Mouse (Mus musculus) neural tube, embryonic 13.5 days (tissue): Measurements from ENCODE around the gene Slc22a23. TPM values are rescaled to one million over a fixed set of nuclear protein-coding genes. Genes with fewer than 3 reads are reported as not detected.
A peak's percentile ranks its signal among the peaks of the same experiment; 100 is the strongest.

Experiments used
- ATAC-seq: fragments of 200-750 bp; cut with Nextera tagmentation; 2 replicates; pipeline ENCODE4 v1.8.0; 2017; ENCODE audit warnings: low read depth, mild to moderate bottlenecking, moderate TSS enrichment, moderate library complexity
- H3K27ac ChIP-seq: fragments of 300-500 bp; sonication (generic); replicated peaks from 2 replicates; pipeline ENCODE4 v1.5.1; 2015; ENCODE audit warnings: moderate library complexity, mild to moderate bottlenecking, inconsistent platforms
- H3K27me3 ChIP-seq: fragments of 300-500 bp; sonication (generic); 2 replicates; pipeline ENCODE4 v1.6.1; 2015; ENCODE audit warnings: mild to moderate bottlenecking, inconsistent platforms
- H3K36me3 ChIP-seq: fragments of 300-500 bp; sonication (generic); 2 replicates; pipeline ENCODE4 v1.6.1; 2015; ENCODE audit warnings: mild to moderate bottlenecking, inconsistent platforms
- H3K4me1 ChIP-seq: fragments of 300-500 bp; sonication (generic); replicated peaks from 2 replicates; pipeline ENCODE4 v1.6.1; 2015; ENCODE audit warnings: inconsistent platforms
- H3K4me2 ChIP-seq: fragments of 300-500 bp; sonication (generic); 2 replicates; pipeline ENCODE4 v1.6.1; 2015; ENCODE audit warnings: inconsistent platforms, mild to moderate bottlenecking, moderate library complexity
- H3K4me3 ChIP-seq: fragments of 300-500 bp; sonication (generic); 2 replicates; pipeline ENCODE4 v1.5.1; 2015; ENCODE audit warnings: mild to moderate bottlenecking, inconsistent platforms
- H3K9ac ChIP-seq: fragments of 300-500 bp; sonication (generic); 2 replicates; pipeline ENCODE4 v1.6.1; 2015; ENCODE audit warnings: moderate library complexity, mild to moderate bottlenecking, inconsistent platforms
- H3K9me3 ChIP-seq: fragments of 300-500 bp; sonication (generic); 2 replicates; pipeline ENCODE4 v1.6.1; 2016; ENCODE audit warnings: inconsistent platforms
- WGBS: fragments of 180-500 bp; shearing (Covaris S2); methylation state at CpG from one replicate; pipeline ENCODE4 v1.1.7; 2015; 5-methylcytosine and 5-hydroxymethylcytosine counted together
- polyA plus RNA-seq: library from polyadenylated mRNA; unstranded; fragments of >200 nt; fragmentation: Nextera tagmentation; extraction: Ambion mirVana; gene quantifications from 2 replicates; pipeline ENCODE4 v1.2.1, GENCODE M21; 2015

The Slc22a23 gene
- polyA plus RNA-seq, 1 experiment from 2014 or later: 13.4 TPM

DNA sequence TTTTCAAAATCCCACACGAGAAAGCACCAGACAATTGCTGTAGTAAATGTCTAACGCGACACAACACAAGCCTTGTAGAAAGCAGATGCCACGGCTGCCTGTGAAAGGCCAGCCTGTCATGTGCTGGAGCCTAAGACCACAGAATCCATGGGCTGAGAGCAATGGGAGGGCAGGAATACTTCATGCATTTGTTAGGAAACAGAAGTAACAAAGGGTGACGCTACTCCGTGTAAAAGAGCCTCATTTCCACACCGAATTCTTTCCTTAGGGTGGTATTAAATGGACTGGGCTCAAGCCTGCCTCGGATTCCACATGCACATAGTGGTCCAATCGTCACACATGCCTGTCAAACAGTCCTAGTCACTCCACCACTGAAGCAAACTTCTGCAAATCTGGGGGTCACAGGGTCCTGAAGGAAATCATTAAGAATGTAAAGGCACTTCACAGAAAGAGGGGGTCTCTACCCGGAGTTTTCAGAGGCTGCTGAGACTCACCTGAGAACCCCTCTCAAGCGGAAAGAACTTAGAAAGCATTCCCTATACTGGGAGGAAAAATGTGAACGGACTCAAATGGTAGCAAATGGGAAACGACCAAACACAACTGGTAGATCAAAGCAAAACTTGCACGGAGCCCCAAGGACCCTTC, 106.2 kb downstream of the Slc22a23 start:
- peak overlapping the region; percentile 61 for H3K27ac ChIP-seq
- H3K4me2 ChIP-seq: 0 out of 2 replicates have a peak overlapping the region, but pooled peaks have one; percentile 3
- H3K27me3 ChIP-seq: no peaks in the 10 kb centered on the region
- H3K4me3 ChIP-seq: no peak overlapping the region
- H3K36me3 ChIP-seq: no peaks in the 10 kb centered on the region
- no peak overlapping the region for H3K9ac ChIP-seq
- H3K4me1 ChIP-seq: peaks cover 66% of the 10 kb centered on the region
- H3K9me3 ChIP-seq: no peaks in the 10 kb centered on the region
- 7% methylated on average over 14 of the region's 14 CpGs for WGBS
- 0 out of 2 replicates have a peak, but pooled peaks have one; percentile 13 for ATAC-seq

DNA sequence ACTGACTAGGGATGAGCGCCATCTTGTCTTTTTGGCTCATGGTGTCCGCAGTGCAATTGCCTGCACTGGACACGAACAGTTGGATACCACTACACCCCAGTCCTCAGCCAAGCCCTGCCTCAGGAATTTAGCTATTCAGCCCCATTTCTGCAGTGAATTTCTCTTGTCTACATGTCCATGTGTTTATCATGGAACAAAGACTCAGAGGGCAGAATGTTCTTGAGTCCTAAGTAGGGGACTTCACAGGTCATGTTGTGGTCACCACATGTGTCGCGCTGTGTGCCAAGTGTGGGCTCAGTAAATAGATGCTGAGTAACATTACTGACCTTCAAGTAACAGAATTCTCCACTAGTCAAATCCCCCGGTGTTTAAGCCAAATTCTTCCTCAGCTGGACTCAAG, 109.9 kb downstream of the Slc22a23 start:
- Histone ChIP-seq H3K4me1 (peaks cover 31% of the 10 kb centered on the region), H3K36me3 (no peaks in the 10 kb centered on the region), H3K27me3 (no peaks in the 10 kb centered on the region), H3K9ac (no peak overlapping the region), H3K27ac (no peak overlapping the region), H3K4me3 (no peak overlapping the region), H3K9me3 (no peaks in the 10 kb centered on the region), H3K4me2 (no peak overlapping the region)
- no peak for ATAC-seq
- 93% methylated on average over 6 of the region's 6 CpGs for WGBS

GRCm38 (mm10) chr13:34234439-34234838, 110.5 kb downstream of the Slc22a23 start:
- H3K4me3 ChIP-seq: no peak overlapping the region
- 69% methylated on average over 5 of the region's 5 CpGs for WGBS
- no peak for ATAC-seq
- H3K9me3 ChIP-seq: no peaks in the 10 kb centered on the region
- H3K4me2 ChIP-seq: no peak overlapping the region
- H3K27me3 ChIP-seq: no peaks in the 10 kb centered on the region
- no peaks in the 10 kb centered on the region for H3K36me3 ChIP-seq
- H3K4me1 ChIP-seq: peaks cover 27% of the 10 kb centered on the region
- H3K9ac ChIP-seq: no peak overlapping the region
- H3K27ac ChIP-seq: no peak overlapping the region

DNA sequence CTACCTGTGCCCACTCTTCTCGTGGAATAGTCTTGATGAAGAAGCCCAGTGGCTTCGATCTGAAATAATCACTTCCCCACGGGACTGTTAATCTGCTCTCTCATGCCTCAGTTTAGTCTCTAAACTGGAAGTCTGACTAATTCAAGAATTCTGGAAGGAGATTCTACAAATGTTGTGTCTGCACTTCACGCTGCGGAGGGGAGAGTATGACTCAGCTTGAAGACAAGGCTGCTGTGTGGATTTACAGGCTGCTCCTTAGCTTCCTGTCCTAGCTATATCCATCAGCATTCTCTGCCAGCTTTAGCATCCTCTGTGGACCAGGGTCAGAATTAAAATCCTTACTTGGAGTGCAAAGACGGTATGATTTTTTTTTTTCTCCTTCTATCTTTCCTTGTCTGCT, 112.0 kb downstream of the Slc22a23 start:
- ATAC-seq: no peak
- H3K27ac ChIP-seq: no peak overlapping the region
- H3K36me3 ChIP-seq: no peaks in the 10 kb centered on the region
- no peak overlapping the region for H3K9ac ChIP-seq
- 86% methylated on average over 6 of the region's 6 CpGs for WGBS
- no peaks in the 10 kb centered on the region for H3K27me3 ChIP-seq
- no peak overlapping the region for H3K4me2 ChIP-seq
- peaks cover 19% of the 10 kb centered on the region for H3K4me1 ChIP-seq
- no peak overlapping the region for H3K4me3 ChIP-seq
- no peaks in the 10 kb centered on the region for H3K9me3 ChIP-seq

DNA sequence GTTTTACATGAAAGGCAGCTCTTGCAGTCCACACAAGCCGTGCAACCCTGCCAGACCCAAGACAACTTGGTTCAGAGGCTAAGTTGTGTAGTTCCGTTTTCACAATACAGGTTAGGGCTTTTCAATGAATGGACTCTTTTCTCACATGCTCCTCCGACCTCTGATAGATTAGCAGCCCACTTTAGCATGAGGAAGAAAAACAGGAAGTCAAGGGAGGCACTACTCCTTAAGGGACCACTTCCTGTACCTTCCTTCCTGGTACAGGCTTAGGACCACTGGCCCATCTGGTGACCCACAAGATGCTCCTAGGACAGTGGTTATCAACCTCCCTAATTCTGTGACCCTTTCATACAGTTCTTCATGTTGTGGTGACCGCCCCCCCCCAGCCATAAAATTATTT, 116.1 kb downstream of the Slc22a23 start:
- H3K4me2 ChIP-seq: no peak overlapping the region
- no peaks in the 10 kb centered on the region for H3K9me3 ChIP-seq
- no peak for ATAC-seq
- H3K27ac ChIP-seq: no peak overlapping the region
- WGBS: 80% methylated on average over 4 of the region's 4 CpGs
- no peak overlapping the region for H3K4me3 ChIP-seq
- H3K27me3 ChIP-seq: no peaks in the 10 kb centered on the region
- H3K36me3 ChIP-seq: no peaks in the 10 kb centered on the region
- peaks cover 42% of the 10 kb centered on the region for H3K4me1 ChIP-seq
- H3K9ac ChIP-seq: no peak overlapping the region

- H3K9ac ChIP-seq: no peak overlapping the region
- H3K4me2 ChIP-seq: no peak overlapping the region
- H3K36me3 ChIP-seq: no peaks in the 10 kb centered on the region
- H3K27me3 ChIP-seq: no peaks in the 10 kb centered on the region
- 36% methylated on average over 12 of the region's 12 CpGs for WGBS
- no peak for ATAC-seq
- no peaks in the 10 kb centered on the region for H3K9me3 ChIP-seq
- H3K27ac ChIP-seq: no peak overlapping the region
- H3K4me1 ChIP-seq: peaks cover 51% of the 10 kb centered on the region
- H3K4me3 ChIP-seq: no peak overlapping the region
Observed at GRCm38 (mm10) chr13:34227720-34228661, 117.0 kb downstream of the Slc22a23 start.

GRCm38 (mm10) chr13:34226940-34227339, 118.0 kb downstream of the Slc22a23 start:
- Histone ChIP-seq H3K9ac (0 out of 2 replicates have a peak overlapping the region, but pooled peaks have one; percentile 31), H3K4me1 (peaks cover 61% of the 10 kb centered on the region), H3K27me3 (no peaks in the 10 kb centered on the region), H3K36me3 (peaks cover under 1% of the 10 kb centered on the region; the same call in 1 of the 2 replicates), H3K4me3 (no peak overlapping the region), H3K9me3 (no peaks in the 10 kb centered on the region), H3K27ac (no peak overlapping the region), H3K4me2 (no peak overlapping the region)
- 0 out of 2 replicates have a peak, but pooled peaks have one; percentile 24 for ATAC-seq
- 30% methylated on average over 1 of the region's 1 CpGs for WGBS

GRCm38 (mm10) chr13:34222985-34223384, 122.0 kb downstream of the Slc22a23 start:
- H3K9me3 ChIP-seq: no peaks in the 10 kb centered on the region
- WGBS: 17% methylated on average over 7 of the region's 7 CpGs
- no peak for ATAC-seq

GRCm38 (mm10) chr13:34219728-34220127, 125.3 kb downstream of the Slc22a23 start:
- no peaks in the 10 kb centered on the region for H3K27me3 ChIP-seq
- H3K36me3 ChIP-seq: peaks cover 31% of the 10 kb centered on the region; the same call in 1 of the 2 replicates
- no peak overlapping the region for H3K27ac ChIP-seq
- ATAC-seq: no peak
- no peak overlapping the region for H3K9ac ChIP-seq
- 80% methylated on average over 3 of the region's 3 CpGs for WGBS
- no peak overlapping the region for H3K4me3 ChIP-seq
- no peak overlapping the region for H3K4me2 ChIP-seq
- H3K4me1 ChIP-seq: peaks cover 28% of the 10 kb centered on the region
- no peaks in the 10 kb centered on the region for H3K9me3 ChIP-seq

More at GRCm38 (mm10) chr13:34222985-34223384, 122.0 kb downstream of the Slc22a23 start:
- peaks cover 55% of the 10 kb centered on the region for H3K4me1 ChIP-seq
- H3K36me3 ChIP-seq: peaks cover 29% of the 10 kb centered on the region; the same call in 1 of the 2 replicates
- peak overlapping the region; percentile 32; the same call in 1 of the 2 replicates for H3K9ac ChIP-seq
- peak overlapping the region; percentile 52 for H3K27ac ChIP-seq
- H3K4me3 ChIP-seq: no peak overlapping the region
- H3K4me2 ChIP-seq: no peak overlapping the region
- H3K27me3 ChIP-seq: no peaks in the 10 kb centered on the region

DNA sequence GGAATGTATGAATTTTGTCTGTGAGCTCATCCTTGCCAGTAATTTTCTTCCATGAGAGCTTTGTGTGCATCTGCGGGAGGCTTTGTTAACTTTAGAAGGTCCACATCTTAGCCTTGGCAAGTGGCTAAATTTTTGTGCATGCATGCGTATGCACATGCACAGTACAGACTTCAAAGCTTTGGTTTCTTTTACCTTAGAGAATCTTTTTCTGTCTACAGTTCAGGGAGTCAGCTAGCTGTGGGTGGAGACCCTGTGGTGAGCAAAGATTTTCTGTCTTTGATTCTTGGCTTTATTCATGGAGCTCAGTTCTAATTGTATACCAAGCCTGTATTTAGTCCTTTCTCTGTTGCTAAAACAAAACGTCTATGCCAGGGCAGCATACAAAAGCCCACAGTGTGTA, 126.2 kb downstream of the Slc22a23 start:
- Histone ChIP-seq H3K4me1 (peaks cover 20% of the 10 kb centered on the region), H3K27me3 (no peaks in the 10 kb centered on the region), H3K36me3 (peaks cover 31% of the 10 kb centered on the region; the same call in 1 of the 2 replicates), H3K9me3 (no peaks in the 10 kb centered on the region), H3K9ac (no peak overlapping the region), H3K4me3 (no peak overlapping the region), H3K4me2 (no peak overlapping the region), H3K27ac (no peak overlapping the region)
- ATAC-seq: no peak
- 79% methylated on average over 3 of the region's 3 CpGs for WGBS

DNA sequence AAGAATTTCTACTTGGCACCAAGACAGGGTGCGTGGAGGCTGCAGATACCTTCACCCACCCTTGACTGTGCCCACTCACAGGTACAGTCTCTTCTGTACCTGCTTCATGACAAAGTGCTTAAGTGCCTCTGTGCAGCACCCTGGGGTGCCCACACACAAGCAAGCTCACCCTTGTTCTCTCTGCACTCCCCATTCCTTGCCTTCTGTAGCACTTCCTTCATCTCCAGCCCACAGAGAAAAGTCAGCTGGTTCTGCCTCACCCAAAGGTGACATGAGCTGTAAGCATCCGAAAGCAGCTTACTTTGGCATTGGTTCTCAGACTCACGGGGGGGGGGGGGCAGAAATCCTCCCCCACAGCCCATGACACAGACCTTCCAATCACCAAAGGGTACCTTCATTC, 130.1 kb downstream of the Slc22a23 start:
- H3K4me2 ChIP-seq: no peak overlapping the region
- H3K27me3 ChIP-seq: no peaks in the 10 kb centered on the region
- peaks cover 27% of the 10 kb centered on the region; the same call in 1 of the 2 replicates for H3K36me3 ChIP-seq
- H3K9ac ChIP-seq: no peak overlapping the region
- no peak overlapping the region for H3K4me3 ChIP-seq
- H3K9me3 ChIP-seq: no peaks in the 10 kb centered on the region
- 86% methylated on average over 3 of the region's 3 CpGs for WGBS
- no peaks in the 10 kb centered on the region for H3K4me1 ChIP-seq
- H3K27ac ChIP-seq: no peak overlapping the region
- ATAC-seq: no peak

DNA sequence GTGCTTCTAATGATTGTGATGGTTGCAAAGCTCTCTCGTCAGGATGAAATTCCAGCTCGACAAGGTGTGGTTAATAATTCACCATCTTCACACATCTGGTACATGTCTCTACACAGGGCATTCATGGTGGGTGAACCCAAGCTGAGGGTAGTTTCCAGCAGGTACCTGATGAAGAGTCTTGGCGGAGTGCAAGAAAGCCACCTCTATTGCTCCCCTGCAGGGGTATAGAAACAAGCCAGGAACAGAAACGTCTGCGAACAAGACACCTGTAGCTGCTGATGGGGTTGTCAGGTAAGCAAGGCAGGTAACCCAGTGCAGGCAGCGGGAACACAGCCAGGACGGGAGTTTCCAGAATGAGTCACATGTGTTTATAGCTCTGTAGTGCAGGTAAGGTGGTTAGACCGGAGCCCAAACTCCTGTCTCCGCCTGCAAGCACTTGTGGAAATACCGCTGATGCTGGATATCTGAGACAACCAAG, 132.2 kb downstream of the Slc22a23 start:
- Histone ChIP-seq H3K9me3 (no peaks in the 10 kb centered on the region), H3K27me3 (no peaks in the 10 kb centered on the region), H3K4me1 (no peaks in the 10 kb centered on the region), H3K4me3 (no peak overlapping the region), H3K27ac (no peak overlapping the region), H3K4me2 (no peak overlapping the region), H3K36me3 (peaks cover 10% of the 10 kb centered on the region; the same call in 1 of the 2 replicates), H3K9ac (no peak overlapping the region)
- 81% methylated on average over 10 of the region's 10 CpGs for WGBS
- no peak for ATAC-seq
